Mouse (Mus musculus): ENCODE results near the gene Prkag2.

GRCm38 (mm10) chr5:24823864-24824405 is 276.5 kb downstream of the Prkag2 start:
- TF ChIP-seq CTCF (IDR thresholded peaks at IDR 0.05; ENCODE audit: low read depth, low read length), result no peak
- TF ChIP-seq GATA1 (IDR thresholded peaks at IDR 0.05; ENCODE audit: borderline replicate concordance, low read length), result no peak
- no peak for TF ChIP-seq TAL1 (conservative IDR thresholded peaks at IDR 0.05; ENCODE audit: low read depth, low read length)
- no peak for TF ChIP-seq POLR2AphosphoS5 (IDR thresholded peaks at IDR 0.05; ENCODE audit: insufficient replicate concordance, low read depth, low read length)
- TF ChIP-seq GATA2 (IDR thresholded peaks at IDR 0.05; ENCODE audit: borderline replicate concordance, low read depth, low read length), result no peak

All from G1E (cell line).